Mouse (Mus musculus) midbrain, embryonic 15.5 days (tissue): ENCODE results near the gene Odr4. TPM values are rescaled to one million over a fixed set of nuclear protein-coding genes. Genes with fewer than 3 reads are reported as not detected.

Experiments
- ATAC-seq: fragments of 200-750 bp; cut with Nextera tagmentation; replicated peaks from 2 replicates; pipeline ENCODE4 v1.8.0; 2017; ENCODE audit warnings: moderate TSS enrichment
- H3K27ac ChIP-seq: fragments of 300-500 bp; sonication (generic); 2 replicates; pipeline ENCODE4 v1.5.1; 2015; ENCODE audit warnings: mild to moderate bottlenecking, inconsistent platforms
- H3K27me3 ChIP-seq: fragments of 300-500 bp; sonication (generic); replicated peaks from 2 replicates; pipeline ENCODE4 v1.6.1; 2015; ENCODE audit warnings: inconsistent platforms
- H3K36me3 ChIP-seq: fragments of 300-500 bp; sonication (generic); replicated peaks from 2 replicates; pipeline ENCODE4 v1.6.1; 2015; ENCODE audit warnings: inconsistent platforms
- H3K4me1 ChIP-seq: fragments of 300-500 bp; sonication (generic); 2 replicates; pipeline ENCODE4 v1.6.1; 2015; ENCODE audit warnings: inconsistent platforms
- H3K4me2 ChIP-seq: fragments of 300-500 bp; sonication (generic); 2 replicates; pipeline ENCODE4 v1.6.1; 2015; ENCODE audit warnings: inconsistent platforms, mild to moderate bottlenecking, moderate library complexity
- H3K4me3 ChIP-seq: fragments of 300-500 bp; sonication (generic); 2 replicates; pipeline ENCODE4 v1.5.1; 2015; ENCODE audit warnings: mild to moderate bottlenecking, inconsistent platforms
- H3K9ac ChIP-seq: fragments of 300-500 bp; sonication (generic); 2 replicates; pipeline ENCODE4 v1.6.1; 2015; ENCODE audit warnings: mild to moderate bottlenecking, inconsistent platforms
- H3K9me3 ChIP-seq: fragments of 300-500 bp; sonication (generic); 2 replicates; pipeline ENCODE4 v1.6.1; 2016; ENCODE audit warnings: inconsistent platforms
- WGBS: fragments of 180-500 bp; shearing (Covaris S2); methylation state at CpG from one replicate; pipeline ENCODE4 v1.1.7; 2015; ENCODE audit warnings: mixed read lengths; 5-methylcytosine and 5-hydroxymethylcytosine counted together
- polyA plus RNA-seq: library from polyadenylated mRNA; unstranded; fragments of >200 nt; fragmentation: Nextera tagmentation; extraction: Ambion mirVana; gene quantifications from 2 replicates; pipeline ENCODE4 v1.2.1, GENCODE M21; 2015

Gene Odr4
- polyA plus RNA-seq, 1 experiment from 2014 or later, result 41.9 TPM

- Histone ChIP-seq H3K4me1 (peaks cover 15% of the 10 kb centered on the region), H3K27ac (peak overlapping the region; percentile 94), H3K4me3 (peak overlapping the region; percentile 90), H3K36me3 (peaks cover 19% of the 10 kb centered on the region), H3K9me3 (no peaks in the 10 kb centered on the region), H3K9ac (peak overlapping the region; percentile 65), H3K4me2 (peak overlapping the region; percentile 51), H3K27me3 (no peaks in the 10 kb centered on the region)
- ATAC-seq, result peak; percentile 51
- 26% methylated on average over 11 of the region's 11 CpGs for whole genome bisulfite sequencing
These were observed 796 bp downstream of the Odr4 start for GRCm38 (mm10) chr1:150391931-150392637.

DNA sequence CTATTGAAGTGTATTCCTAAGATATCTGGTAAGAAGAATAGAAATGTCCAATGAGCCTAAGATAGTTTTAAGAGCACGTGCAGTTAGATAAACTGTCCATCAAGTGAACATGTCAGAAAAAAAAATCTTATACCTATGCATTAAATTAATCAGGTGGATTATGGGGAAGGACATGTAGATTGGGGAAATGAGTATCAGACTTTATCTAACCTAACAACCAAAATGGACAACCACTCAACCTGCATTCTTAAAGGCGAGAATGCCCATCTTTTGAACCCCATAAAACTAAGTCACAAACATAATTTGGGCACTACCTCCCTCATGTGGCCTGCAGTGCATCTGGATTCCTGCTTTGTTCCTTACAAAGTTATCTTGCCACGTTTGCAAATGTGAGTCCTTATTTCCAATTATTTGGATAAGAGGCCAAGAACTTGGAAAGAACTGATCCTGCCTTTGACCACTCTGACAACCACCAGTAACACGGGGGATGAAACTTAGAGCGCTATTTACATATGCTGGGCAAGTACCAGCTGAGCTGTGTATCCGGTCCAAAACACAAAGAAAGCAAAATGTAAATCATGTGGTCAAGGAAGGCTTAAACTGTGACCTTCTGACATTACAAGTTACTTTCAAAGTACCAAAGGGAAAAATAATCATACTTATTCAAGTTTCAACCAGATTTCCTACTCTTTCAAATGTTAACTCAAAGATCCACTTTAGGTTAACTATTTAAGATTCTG is 3.3 kb downstream of the Odr4 start:
- no peak for ATAC-seq
- Histone ChIP-seq H3K4me3 (no peak overlapping the region), H3K9ac (no peak overlapping the region), H3K27me3 (no peaks in the 10 kb centered on the region), H3K9me3 (no peaks in the 10 kb centered on the region), H3K27ac (no peak overlapping the region), H3K36me3 (peaks cover 25% of the 10 kb centered on the region; the same call in 1 of the 2 replicates), H3K4me2 (no peak overlapping the region), H3K4me1 (peaks cover 11% of the 10 kb centered on the region)
- WGBS, result 92% methylated on average over 6 of the region's 6 CpGs

GRCm38 (mm10) chr1:150387572-150387971 is 5.3 kb downstream of the Odr4 start:
- ATAC-seq, result no peak
- Histone ChIP-seq H3K27ac (no peak overlapping the region), H3K4me1 (peaks cover 5% of the 10 kb centered on the region), H3K4me3 (no peak overlapping the region), H3K9me3 (no peaks in the 10 kb centered on the region), H3K27me3 (no peaks in the 10 kb centered on the region), H3K4me2 (no peak overlapping the region), H3K36me3 (peaks cover 29% of the 10 kb centered on the region; the same call in 1 of the 2 replicates), H3K9ac (no peak overlapping the region)
- 95% methylated on average over 9 of the region's 9 CpGs for WGBS

DNA sequence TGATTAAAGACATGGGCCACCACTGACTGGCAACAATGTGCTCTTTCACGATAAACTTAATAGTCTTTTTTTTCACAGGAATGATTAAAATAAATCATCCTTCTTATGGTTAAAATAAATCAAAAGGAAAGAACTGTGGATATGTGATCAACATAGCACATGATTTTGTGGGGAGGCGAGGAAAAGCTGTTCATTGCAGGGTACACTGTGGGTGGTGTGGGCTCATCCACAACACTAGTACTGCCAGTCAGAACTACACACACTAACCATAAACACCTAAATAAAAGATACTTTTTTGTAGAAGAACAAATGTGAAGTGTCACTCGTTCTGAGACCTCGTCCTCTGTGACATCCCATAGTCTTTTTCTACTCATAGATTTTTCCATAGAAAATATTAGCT is 8.7 kb downstream of the Odr4 start:
- no peak for ATAC-seq
- Histone ChIP-seq H3K27ac (no peak overlapping the region), H3K4me1 (no peaks in the 10 kb centered on the region), H3K9ac (no peak overlapping the region), H3K9me3 (no peaks in the 10 kb centered on the region), H3K27me3 (no peaks in the 10 kb centered on the region), H3K36me3 (peaks cover 29% of the 10 kb centered on the region; the same call in 1 of the 2 replicates), H3K4me2 (no peak overlapping the region), H3K4me3 (no peak overlapping the region)
- WGBS, result 94% methylated on average over 4 of the region's 4 CpGs

DNA sequence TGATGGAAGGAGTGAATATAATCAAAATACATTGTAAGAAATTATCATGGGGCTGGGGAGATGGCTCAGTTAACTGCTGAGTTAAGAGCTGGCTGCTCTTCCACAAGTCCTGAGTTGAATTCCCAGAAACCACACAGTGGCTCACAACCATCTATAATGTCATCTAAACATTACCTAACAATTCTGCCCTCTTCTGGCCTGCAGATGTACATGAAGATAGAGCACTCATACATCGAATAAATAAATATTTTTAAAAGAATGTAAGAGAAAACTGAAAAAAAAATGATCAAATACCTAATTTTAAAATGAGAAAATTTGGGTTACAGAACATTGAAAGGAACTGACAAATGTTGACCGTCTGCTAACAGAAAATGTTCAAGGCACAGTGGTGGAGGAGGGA is 18.6 kb downstream of the Odr4 start:
- H3K27ac ChIP-seq, result no peak overlapping the region
- H3K4me3 ChIP-seq, result no peak overlapping the region
- 95% methylated on average over 2 of the region's 2 CpGs for WGBS
- ATAC-seq, result no peak
- no peak overlapping the region for H3K9ac ChIP-seq
- no peaks in the 10 kb centered on the region for H3K4me1 ChIP-seq
- H3K36me3 ChIP-seq, result no peaks in the 10 kb centered on the region
- H3K27me3 ChIP-seq, result no peaks in the 10 kb centered on the region
- no peak overlapping the region for H3K4me2 ChIP-seq
- no peaks in the 10 kb centered on the region for H3K9me3 ChIP-seq

DNA sequence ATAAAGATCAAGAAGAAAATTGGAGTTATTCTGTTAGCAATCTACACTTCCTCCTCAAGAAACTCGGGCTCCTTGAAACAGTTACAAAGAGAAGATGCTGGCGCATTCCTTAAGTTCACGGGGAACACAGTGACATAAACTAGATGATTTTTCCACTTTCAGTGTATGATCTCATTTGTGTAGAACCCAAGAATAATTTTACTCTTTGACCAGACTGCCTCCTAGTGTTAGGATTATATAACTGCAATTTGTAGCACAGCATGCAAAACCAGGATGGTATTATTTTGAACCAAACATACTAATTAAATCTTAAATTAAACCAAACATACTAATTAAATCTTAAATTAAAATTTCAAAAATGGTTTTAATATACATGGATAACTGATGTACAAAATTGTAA is 20.0 kb downstream of the Odr4 start:
- no peak for ATAC-seq
- WGBS, result 87% methylated on average over 3 of the region's 3 CpGs
- Histone ChIP-seq H3K4me1 (no peaks in the 10 kb centered on the region), H3K27ac (no peak overlapping the region), H3K36me3 (no peaks in the 10 kb centered on the region), H3K4me3 (no peak overlapping the region), H3K4me2 (no peak overlapping the region), H3K9ac (no peak overlapping the region), H3K27me3 (no peaks in the 10 kb centered on the region), H3K9me3 (no peaks in the 10 kb centered on the region)

- Histone ChIP-seq H3K27ac (no peak overlapping the region), H3K4me2 (no peak overlapping the region), H3K9me3 (no peaks in the 10 kb centered on the region), H3K9ac (no peak overlapping the region), H3K36me3 (peaks cover 19% of the 10 kb centered on the region), H3K4me1 (no peaks in the 10 kb centered on the region), H3K27me3 (no peaks in the 10 kb centered on the region), H3K4me3 (no peak overlapping the region)
- 96% methylated on average over 1 of the region's 1 CpGs for WGBS
- ATAC-seq, result no peak
These were observed 32.0 kb downstream of the Odr4 start for GRCm38 (mm10) chr1:150360864-150361263.

DNA sequence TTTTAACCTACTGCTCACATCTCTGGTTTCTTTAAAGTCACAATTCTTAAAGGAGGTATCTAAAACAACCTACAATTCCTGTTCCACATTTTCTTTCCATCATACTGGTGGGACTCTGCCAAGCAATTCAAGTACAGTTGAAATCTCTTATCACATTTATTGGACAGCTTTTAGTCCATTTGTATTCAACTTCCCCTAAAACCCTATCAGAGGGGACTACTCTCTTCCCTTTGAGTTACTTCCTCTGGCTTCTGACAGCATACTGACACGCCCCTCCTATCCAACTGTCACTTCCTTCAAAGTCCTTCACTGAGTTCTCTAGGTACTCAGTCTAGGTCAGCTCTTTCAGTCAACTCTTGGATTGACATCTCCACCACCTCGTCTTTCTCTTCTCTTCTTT is 57.8 kb downstream of the Odr4 start:
- Histone ChIP-seq H3K36me3 (no peaks in the 10 kb centered on the region), H3K4me1 (no peaks in the 10 kb centered on the region), H3K4me2 (no peak overlapping the region), H3K27me3 (no peaks in the 10 kb centered on the region), H3K27ac (no peak overlapping the region), H3K9me3 (no peaks in the 10 kb centered on the region), H3K4me3 (no peak overlapping the region), H3K9ac (no peak overlapping the region)
- WGBS, result 72% methylated on average over 2 of the region's 2 CpGs
- no peak for ATAC-seq

- 87% methylated on average over 1 of the region's 1 CpGs for WGBS
- H3K27me3 ChIP-seq, result no peaks in the 10 kb centered on the region
- H3K4me3 ChIP-seq, result no peak within 1 kb of the TSS
- H3K4me1 ChIP-seq, result no peaks in the 10 kb centered on the region
- H3K36me3 ChIP-seq, result no peaks in the 10 kb centered on the region
- no peak for ATAC-seq
- no peak within 1 kb of the TSS for H3K9ac ChIP-seq
- no peak within 1 kb of the TSS for H3K4me2 ChIP-seq
- no peak within 1 kb of the TSS for H3K27ac ChIP-seq
- no peaks in the 10 kb centered on the region for H3K9me3 ChIP-seq
These were observed 73.7 kb downstream of the Odr4 start, which contains the start of gene Pdc for GRCm38 (mm10) chr1:150319205-150319604. Pdc (plus strand) TSS chr1:150319417.

Other genes starting within 250 kb of the Odr4 start
- not detected in 2 replicates for gene Pdc, start 73.7 kb downstream of the Odr4 start, polyA plus RNA-seq
- 128 and 134 TPM in 2 replicates for gene Tpr, start 242 bp downstream of the Odr4 start, polyA plus RNA-seq
- gene Prg4, start 73.1 kb upstream of the Odr4 start, polyA plus RNA-seq, result 0.31 and 0.46 TPM in 2 replicates